Mouse (Mus musculus) left cerebral cortex, postnatal 10 days (tissue): ENCODE measurements at regions not wholly inside any gene's neighbourhood (a gene's known extent, or its start where the extent isn't known, plus 50 kb on each side); places are given as distances from the start of the nearest gene placed in this dataset.
A peak's percentile ranks its signal among the peaks of the same experiment; 100 is the strongest.
"Not testable (repeated sequence)": the region's sequence is repeated elsewhere in the genome, so short reads cannot be mapped to it uniquely, and the experiment has no call there.

Experiments used
- DNase-seq, 2 experiments: peaks; one replicate each; pipeline ENCODE4 v3.0.0; 2021 to 2022; ENCODE audit warnings: low spot score in 2 of 2, mixed read lengths in 1 of 2; ENCODE audit errors: extremely low spot score in 1 of 2
- intact Hi-C: fragments of 180-260 bp; cut with DNase I; formaldehyde crosslinking; loops from one replicate; pipeline ENCODE4 v1.15.1; 2025

DNA sequence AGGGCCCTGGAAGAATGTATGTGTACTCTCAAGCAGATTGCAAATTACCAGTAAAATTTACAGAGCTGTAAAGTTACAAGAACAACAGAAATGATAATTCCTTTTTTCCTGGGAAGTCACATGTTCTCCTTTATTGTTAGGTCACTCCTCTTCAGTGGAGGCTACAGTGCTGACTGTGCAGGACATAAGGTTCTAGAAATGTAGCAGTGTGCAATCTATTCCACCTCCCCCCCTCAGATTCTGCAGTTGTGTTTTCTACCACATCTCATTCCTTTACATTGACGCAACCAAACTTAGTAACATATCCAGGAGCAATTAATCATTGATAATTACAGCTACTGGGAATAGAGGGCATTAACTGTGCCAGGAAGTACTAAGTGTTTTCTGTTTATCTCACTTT is 385.3 kb upstream of the Tnc start:
- intact Hi-C loops, result no loop called here
- no peak for DNase-seq

DNA sequence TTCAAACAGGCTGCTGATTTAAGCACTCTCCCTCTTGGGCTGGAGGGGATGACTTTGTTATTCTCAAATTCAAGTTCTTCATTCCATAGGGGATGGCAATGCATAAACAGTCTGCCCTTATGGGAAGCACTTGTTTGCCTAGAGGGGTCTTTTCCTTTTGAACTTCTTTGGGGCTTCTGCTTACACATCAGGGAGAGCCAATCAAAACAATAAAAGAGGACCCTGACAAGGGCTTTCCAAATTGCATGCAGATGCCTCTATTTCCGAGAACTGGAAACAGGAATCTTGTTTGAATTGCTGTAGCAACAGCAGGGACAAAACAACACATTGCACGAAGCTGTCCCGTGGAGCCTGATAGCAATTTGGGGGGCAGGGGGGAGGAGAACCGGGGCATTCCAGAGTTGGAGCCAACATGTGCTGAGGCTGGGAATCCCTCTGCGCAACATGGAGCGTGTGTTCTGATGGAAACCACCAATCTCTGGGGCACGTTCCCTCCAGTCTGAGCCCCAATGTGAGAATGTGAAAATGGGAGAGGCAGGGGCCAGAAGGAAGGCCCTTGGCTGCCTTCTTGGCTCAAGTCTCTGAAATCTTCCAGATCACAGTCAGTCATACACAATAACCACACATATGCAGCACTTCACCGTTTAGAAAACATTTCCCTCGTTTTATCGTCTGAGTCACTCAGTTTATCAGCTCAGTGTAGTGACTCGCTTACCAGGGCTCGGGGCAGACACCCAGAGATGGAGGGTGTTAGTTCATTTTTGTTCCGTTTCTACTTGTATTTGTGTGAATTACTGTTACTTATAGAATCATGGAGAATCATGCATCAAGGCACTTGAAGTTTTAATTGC is 391.2 kb upstream of the Tnc start:
- intact Hi-C loops, result no loop called here
- peak in 1 of 2 experiments; percentile 23 for DNase-seq

DNA sequence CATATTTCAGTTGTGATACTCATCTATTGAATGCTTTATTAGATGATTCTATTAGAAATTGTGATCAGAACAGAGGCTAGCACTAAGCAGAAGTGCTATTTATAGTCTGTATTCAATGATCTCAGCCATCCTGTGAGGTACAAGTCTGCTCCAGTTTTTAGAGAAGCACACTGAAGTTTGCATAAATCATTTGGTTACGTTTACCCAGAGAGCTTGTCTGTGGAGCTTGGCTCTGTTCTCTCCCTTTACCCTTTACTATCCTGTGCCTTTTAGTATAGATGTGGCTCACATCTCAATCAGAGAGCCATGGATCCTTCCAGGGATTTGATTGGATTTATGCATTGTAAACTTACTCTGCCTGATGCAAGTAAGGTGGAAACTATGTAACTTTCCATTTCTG is 404.6 kb upstream of the Tnc start:
- intact Hi-C loops, result no loop called here
- DNase-seq, result no peak

DNA sequence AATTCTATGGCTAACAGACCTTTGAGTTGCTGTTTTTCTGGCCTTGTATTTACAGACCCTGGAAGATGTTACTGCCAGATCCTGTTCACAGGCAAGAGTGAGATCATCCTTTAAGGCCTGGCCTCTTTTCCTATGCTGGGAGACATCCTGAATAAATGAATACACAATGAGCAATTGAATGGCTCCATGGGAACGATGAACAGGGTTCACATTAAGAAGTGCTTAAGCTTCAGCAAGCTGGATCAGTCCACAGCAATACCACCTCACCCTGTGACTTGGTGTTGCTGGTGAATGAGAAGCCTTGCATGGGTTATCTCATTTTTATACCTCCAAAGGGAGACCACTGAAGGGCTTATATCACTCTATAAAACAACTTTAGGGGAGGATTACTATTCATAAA is 405.1 kb upstream of the Tnc start:
- peak in 1 of 2 experiments; percentile 3 for DNase-seq
- intact Hi-C loops, result no loop called here

DNA sequence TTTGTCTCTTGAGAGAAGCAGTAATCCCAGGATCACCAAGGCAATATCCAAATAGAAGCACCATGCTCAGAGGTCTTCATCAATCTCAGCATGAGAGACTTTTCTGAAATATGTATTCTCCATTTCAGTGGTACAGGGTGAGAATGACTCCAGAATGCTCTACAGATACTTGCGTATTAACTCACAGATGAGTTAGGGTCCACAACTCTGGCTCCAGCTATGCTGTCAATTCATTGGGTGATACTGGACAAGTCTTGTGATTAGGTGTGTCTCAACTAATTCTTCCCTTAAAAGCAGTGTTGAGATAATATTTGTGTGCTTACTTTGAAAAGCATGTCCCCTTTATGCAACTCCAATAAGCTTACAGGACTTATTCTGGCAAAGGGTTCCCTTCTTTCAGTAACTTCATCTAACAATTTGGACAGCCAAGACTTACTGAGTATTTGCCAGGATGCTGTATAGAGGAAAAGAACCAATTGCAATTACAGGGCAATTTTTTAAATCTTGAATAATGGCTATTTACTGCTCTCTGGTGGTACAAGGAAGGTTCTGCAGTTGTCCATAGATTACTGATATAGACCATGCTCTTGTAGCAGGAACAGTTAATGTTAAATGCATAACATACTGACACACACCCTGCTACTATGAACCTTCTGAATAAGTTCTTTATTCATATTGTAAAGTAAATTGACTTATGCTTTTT is 445.6 kb upstream of the Tnc start:
- intact Hi-C loops, result loop anchor here (5.0 to 10.0 kb wide), 4 partner anchors 548 to 1075 kb away; no protein-coding TSS in a partner anchor
- peak in 1 of 2 experiments; percentile 11 for DNase-seq

DNA sequence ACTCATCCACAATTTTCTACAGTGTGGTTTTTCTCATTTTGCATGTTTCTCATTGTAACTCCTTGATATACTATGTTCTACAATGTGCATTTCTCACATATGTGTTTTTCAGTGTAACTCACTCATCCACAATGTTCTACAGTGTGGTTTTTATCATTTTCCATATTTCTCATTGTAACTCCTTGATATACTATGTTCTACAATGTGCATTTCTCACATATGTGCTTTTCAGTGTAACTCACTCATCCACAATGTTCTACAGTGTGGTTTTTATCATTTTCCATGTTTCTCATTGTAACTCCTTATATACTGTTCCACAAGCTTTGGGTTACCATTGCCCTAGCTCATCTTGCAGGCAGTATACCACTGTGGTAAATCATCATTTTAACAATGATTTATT is 450.9 kb upstream of the Tnc start:
- intact Hi-C loops, result loop anchor here (10.0 kb wide), 3 partner anchors 553 to 993 kb away; no protein-coding TSS in a partner anchor
- DNase-seq, result not testable (repeated sequence)

DNA sequence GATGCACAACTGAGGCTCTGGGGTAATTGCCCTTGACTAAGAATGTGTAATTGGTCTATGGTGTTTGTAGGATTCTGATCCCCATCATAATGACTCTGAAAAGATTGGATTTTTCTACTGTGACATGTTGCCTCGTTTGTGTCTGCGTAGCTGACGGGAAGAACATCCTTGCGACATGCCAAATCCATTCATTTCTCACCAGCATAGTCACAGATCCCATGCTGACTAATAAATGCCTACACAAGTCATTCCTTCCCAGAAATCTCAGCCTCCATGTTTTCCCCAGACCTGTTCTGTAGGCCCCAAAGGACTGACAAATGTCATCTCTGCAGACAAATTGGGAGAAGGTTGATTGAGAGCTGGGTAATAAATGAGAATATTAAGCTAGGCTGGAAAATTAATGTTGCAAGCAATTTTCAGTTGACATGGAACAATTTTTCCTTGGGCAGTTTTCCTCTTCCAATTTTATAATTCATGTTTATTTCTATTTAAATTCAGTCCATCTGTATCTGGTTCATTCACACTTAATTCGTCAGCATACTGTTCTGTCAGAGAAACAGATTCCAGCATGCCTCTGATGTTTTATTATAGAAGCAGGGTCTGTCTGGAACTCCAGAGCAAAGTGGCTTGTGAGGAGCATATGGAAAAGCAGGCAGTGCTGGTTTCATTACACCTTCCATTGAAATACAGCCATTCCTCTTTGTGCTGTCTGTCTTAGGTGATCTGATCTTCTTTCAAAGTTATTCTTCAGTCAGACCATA is 454.0 kb upstream of the Tnc start:
- no peak for DNase-seq
- intact Hi-C loops, result no loop called here

DNA sequence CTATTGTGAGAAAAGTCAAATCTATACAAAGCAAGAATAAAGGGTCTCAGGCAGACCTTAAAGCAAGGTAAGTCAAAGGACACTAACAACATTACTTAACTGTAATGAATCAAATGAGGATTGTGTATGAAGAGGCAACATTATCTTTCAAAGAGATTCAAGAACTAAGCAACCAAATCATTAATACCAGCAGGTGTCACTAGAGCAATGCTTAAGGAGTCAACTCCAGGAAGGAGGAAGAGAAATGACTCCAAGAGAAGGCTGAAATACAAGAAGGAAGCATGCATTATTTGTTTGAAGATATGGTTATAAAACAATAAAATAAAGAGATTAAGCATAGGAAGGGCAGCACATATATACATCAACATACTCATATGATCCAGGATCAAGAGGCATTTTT is 475.1 kb upstream of the Tnc start:
- no peak for DNase-seq
- intact Hi-C loops, result no loop called here

DNA sequence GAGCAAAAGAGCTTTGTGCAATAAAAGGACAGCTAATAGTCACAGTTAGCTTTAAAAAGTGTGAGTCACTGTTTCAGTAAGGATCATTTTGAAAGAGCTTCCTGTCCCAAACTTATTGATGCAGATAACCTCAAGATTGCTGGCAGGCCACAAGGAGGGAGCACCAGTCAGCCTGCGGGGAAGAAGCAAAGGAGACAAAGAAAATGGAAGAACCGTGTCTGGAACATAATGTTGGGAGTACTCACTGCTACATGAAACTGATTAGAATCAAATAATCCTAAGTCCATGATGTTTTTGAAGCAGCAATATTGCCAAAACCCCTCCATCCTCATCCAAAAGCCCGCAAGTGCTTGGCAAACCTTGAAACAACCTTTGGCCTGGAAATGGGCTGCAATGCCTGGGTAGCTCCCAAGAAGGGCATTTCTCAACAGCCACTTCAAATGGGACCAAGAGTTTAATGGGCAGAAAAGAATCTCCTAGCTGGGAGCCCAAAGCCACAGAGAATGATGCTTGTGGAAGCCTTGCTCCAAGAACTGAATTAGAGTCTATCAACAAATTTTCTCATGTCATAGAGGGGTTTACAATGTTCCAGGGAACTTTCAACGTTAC is 481.0 kb upstream of the Tnc start:
- intact Hi-C loops, result no loop called here
- no peak for DNase-seq

DNA sequence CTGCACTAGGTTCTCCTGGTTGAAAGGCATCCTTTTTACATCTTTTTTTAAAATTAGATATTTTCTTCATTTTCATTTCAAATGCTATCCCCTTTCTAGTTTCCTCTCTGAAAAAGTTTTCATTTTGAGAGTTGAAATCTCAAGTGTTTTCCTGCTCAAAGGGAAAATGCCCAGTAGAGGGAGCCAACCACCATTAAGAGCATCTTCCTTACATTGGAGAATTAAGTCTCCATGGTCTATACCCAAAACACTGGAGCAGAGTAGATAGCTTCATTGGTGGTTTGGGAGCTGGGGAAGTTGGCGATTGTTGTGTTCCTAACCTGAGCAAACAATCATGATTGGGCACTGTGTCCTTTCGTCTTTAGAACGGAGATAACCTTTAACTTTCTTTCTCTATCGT is 483.8 kb upstream of the Tnc start:
- DNase-seq, result peak; percentile 14 to 23
- intact Hi-C loops, result loop anchor here (5.0 kb wide), 3 partner anchors 592 to 1052 kb away; partner anchors contain the start of gene Pappa

DNA sequence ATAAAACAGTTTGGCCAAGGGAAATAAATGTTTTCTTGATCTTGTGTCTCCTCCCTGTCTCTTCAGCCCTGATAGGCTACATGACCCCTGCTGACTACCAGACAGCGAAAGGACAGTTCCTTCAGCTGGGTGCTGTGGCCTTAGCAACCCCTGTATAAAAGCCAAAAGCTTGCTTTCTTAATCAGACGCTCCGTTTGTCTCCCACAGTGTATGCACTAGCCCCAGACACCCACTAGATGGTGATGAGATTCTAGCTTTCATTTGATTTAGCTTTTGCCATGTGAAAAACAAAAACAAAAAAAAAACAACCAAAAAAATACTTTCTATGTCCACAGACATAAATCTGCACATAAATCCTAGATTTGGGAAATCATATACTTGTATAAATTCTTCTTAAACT is 486.2 kb upstream of the Tnc start:
- intact Hi-C loops, result loop anchor here (5.0 kb wide), 3 partner anchors 589 to 1049 kb away; partner anchors contain the start of gene Pappa
- peak; percentile 8 to 18 for DNase-seq

DNA sequence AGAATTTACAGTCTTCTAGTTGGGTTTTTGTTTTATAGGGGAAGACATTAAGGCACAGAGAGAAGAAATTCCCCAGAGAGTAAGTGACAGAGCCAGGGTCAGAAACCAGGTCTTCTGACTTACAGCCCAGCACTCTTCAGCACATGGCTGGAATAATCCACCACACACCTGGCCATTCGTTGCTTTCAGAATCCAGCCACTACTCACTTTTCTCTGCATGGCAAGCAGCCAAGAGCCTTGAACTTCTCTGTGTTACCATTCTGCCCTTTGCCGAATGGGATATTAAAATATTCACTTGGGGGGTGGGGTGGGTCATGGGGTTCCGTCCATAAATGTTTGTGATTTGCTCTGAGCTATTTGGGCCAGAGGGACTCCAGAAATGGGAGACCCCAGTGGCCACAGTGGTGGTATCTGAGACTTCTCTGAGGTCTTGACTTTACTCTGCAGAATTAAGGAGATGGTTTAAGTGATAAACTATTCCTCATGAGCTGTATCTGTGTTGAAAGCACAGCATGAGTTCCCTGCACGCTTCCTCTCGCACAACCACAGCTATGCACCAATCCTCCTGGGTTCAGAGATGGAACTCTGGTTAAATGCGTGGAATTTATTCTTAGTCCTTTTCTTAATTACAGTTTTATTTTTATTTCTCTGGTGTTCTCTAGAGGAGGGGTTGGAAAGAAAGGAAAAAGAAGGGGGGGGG is 488.9 kb upstream of the Tnc start:
- intact Hi-C loops, result no loop called here
- DNase-seq, result no peak

DNA sequence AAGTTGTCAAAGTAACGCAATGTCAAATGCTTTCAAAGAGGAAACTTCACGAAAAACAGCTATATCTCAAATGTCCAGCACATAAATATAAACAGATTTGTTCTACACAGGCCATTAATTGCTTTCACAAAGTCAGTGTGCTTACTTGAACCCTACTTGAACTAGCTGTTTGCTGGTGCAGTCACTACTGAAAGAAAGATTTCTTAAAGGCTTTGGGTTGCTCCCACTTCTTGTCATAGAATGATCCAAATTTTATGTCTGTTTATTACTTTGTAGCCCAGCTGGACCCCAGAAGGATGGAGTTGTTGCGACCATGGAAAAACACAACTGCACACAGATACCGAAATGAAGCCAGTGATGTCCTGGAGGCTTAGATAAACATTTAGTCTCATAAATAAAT is 491.2 kb upstream of the Tnc start:
- no peak for DNase-seq
- intact Hi-C loops, result no loop called here

DNA sequence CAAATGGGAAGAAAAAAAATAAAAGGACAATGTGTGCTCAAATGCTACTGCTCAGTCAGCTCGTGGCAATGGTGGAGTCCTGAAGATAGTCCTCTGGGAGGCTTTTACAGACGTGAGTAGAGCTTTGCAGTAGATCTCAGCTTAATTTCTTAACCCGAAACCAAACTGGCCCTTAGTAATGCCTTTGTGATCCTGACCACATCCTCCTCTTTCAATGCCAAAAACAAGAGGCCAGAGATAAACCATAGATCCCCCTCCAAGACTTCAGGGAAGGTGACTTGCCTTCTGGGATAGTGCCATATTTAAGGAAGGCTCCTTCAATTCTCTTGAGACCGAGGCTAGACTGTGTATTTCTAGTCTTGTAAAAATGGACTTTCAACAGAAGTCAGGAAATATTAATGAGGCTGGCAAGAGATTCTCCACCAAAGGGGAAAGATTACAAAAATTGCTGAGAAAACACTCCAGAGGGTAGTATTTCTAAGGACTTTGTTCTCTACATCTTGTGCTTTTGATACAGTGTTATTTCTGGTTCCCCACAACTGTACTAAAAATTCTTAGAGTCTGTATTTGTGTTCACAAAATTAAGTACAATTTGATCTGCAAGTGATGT is 497.9 kb upstream of the Tnc start:
- intact Hi-C loops, result no loop called here
- no peak for DNase-seq

DNA sequence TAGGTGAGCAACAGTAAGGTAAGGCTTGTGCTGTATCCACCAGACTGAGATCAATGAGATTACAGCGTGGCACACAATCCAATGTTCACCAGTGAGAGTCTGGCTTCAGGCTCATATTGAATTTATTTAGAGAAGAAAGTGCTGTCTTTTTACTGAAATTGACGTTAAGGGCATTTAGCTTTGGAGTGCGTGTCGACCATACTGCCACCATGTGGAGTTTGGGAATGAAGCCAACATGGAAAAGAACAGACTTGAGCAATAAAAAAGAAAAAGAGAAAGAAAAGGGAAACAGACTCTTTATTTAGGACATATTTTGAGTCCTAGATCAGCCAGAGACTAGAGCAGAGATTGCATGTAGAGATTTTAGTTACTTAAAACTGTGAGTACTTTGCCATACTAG is 499.6 kb upstream of the Tnc start:
- no peak for DNase-seq
- intact Hi-C loops, result no loop called here

DNA sequence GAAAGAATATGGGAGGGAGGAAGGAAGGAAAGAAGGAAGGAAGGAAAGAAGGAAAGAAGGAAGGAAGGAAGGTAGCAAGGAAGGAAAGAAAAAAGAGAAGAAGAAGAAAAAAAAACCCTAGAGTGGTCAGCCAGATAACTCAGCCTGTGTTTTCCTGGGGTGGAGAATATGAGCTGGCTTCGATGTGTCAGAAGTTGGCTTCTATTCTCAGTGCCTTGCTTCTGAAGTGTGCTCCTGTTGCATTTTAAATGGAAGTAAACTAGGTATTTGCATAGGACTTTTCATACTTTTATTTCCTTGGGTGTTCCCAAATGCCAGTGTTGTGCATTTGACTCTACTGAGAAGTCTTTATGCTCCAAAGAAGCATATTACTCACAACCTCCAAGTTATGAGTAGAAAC is 515.7 kb upstream of the Tnc start:
- no peak for DNase-seq
- intact Hi-C loops, result no loop called here

DNA sequence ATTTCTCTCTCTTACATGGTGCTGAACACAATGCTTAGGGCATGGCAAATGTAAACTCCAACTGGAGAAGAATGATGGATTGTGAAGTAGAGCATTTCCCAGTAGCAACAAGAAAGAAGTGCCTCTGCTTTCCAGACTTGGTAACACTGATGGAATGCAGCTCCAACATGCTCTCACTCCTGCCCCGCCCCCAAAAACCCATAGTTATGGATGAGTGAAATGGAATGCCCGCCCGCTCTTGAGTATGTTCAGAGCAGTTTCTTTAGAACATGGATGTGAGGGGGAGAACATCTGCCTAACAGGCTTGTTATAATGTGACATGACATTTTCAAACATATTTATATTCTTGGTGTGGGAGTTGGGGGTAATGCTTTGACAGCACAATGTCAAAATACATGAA is 517.2 kb upstream of the Tnc start:
- no peak for DNase-seq
- intact Hi-C loops, result no loop called here

DNA sequence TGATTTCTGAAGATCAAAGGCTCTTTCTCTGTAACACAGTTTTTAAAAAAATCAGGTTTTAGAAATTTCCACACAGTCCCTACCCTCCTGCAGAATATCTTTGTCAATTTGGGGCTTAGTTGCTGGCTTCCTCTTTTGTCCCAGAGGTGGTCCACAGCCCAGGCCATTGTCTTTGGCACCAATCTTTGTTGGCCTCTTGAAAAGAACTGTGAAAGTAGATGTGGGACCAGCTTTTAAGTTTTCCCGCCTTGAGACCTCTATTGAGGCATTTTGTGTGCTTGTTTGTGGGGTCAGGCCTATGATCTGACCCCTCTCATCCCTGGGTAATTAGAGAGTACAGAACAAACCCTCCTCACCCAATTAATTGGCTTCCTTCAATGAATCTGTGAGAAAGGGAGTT is 523.9 kb upstream of the Tnc start:
- intact Hi-C loops, result no loop called here
- no peak for DNase-seq
